Mouse (Mus musculus): Measurements from ENCODE around the gene Mccc2.
A peak's percentile ranks its signal among the peaks of the same experiment; 100 is the strongest.
"Not testable (repeated sequence)": the region's sequence is repeated elsewhere in the genome, so short reads cannot be mapped to it uniquely, and the experiment has no call there.

The Mccc2 gene

DNA sequence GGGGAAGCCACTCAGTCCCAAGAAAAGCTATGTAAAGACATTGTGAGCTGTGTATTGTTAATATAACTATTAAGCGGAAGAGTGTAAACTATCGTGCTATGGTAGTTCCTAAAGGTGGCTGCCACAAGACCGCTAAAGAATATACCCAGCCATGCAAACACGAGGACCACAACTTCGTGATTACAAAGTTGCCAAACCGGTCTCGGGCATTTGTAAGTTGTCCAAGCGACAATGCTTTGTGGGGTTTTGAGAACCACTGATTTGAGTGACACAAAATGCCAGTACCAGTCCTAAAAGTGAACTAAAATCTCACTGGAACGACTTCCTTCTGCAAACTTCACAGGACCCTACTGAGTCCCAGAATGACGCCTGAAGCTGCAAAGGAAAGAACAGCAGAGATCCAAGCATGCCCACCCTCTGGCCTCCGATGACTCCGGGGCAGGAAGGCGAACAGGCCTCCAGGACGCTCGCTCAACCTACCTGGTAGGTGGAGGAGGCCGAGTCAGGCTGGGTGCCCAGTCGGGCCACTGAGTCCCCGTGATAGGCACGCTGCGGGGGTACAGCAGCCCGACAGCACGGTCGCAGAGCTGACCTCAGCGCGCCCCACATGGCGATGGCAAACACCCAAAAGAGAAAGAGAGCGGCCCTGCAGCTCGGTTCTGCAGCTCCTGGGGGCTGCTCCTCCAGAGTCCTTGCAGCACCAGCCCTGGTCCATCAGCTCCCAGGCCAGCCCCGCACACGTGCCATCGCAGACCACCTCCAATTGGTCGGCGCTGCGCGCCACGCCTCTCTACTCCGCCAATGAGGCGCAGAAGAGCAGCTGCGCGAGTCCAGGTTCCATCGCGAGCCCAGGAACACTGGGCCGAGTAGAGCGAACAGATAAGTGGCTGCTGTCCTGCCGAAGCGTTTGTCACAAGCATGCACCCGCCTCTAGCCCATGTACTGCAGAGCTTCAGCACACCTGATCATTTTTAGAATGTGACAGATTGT is at the start of gene Mccc2:
Mccc2 (minus strand) TSS at position 734 of the 990 bp plus-strand sequence.
- DNase-seq (ENCODE audit: low spot score) = peak; percentile 82

DNA sequence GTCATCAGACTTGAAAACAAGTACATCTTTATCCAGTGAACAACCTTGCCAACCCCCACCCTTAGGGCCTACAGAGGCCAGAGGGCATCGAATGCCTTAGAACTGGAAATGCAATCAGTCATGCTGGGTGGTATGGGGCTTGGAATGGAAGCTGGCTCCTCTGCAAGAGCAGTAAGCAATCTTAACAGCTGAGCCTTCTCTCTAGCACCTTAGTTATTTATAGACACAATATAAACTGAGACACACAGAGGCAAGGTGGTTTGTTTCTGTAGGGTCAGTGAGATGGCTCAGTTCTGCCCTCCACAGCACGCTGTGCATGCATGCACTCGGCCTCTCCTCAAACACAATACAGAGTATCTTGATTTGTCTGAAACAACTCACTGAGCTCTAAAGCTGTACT is 48.5 kb upstream of the Mccc2 start:
- DNase-seq (ENCODE audit: low spot score) = no peak

DNA sequence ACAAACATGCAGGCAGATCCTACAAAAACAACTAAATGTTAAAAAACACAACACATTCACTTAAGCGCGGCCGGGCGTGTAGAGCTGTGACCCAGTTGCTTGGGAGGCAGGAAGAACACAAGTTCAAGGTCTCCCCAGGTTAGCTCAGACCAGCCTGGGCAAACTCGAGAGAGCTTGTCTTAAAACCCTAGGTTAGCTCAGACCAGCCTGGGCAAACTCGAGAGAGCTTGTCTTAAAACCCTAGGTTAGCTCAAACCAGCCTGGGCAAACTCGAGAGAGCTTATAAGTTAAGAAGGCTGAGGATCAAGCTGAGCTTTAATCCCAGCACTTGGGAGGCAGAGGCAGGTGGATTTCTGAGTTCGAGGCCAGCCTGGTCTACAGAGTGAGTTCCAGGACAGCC is 42.3 kb upstream of the Mccc2 start:
- DNase-seq (ENCODE audit: low spot score) = not testable (repeated sequence)

- DNase-seq (ENCODE audit: low spot score) = no peak
Observed at GRCm38 (mm10) chr13:100026013-100026412, 10.6 kb upstream of the Mccc2 start.

GRCm38 (mm10) chr13:100016891-100017290 is 1.5 kb upstream of the Mccc2 start:
- no peak for DNase-seq (ENCODE audit: low spot score)

GRCm38 (mm10) chr13:100015937-100016336 is 498 bp upstream of the Mccc2 start:
- no peak for DNase-seq (ENCODE audit: low spot score)

GRCm38 (mm10) chr13:100005911-100006496 is 9.4 kb downstream of the Mccc2 start:
- DNase-seq (ENCODE audit: low spot score) = no peak

DNA sequence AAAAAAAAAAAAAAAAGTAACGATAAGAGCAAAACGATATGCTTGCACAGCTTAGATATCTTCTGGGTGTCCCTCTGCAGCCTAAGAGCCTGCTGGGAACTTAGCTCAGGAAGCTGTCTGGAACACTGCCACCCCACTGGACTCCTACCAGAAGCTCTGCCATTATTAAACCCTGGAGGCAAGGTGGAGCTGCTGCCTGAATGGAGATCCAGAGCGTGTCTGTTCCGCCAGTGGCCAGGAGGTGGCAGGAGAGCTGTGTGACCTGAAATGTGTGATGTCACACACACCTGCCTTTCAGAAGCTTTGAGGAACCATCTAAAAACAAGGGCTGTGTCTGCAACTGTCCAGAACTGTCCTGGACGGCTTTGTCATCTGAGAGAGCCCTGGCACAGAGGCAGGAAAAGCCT is 13.6 kb downstream of the Mccc2 start:
- DNase-seq (ENCODE audit: low spot score) = peak; percentile 79

DNA sequence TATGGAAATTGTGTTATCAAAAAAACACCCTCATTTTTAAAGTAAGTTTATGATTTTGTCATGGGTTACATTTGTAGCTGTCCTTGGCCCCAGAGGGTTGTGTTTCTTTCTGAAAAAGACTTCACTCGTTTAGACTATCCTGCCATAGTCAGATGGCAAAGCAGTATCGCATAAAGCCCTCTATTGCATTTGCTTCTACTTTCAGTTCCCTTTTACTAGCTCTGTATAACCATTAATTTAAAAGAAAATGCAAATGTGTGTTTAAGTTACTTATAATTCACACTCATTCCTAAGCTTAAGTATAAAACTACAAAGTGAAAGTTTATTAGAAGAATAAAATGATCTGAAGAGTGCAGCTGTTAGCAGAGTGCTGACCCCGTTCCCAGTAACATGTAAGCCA is 16.4 kb downstream of the Mccc2 start:
- no peak for DNase-seq (ENCODE audit: low spot score)

- DNase-seq (ENCODE audit: low spot score) = no peak
Observed at GRCm38 (mm10) chr13:99998099-99998498, 17.3 kb downstream of the Mccc2 start.

- no peak for DNase-seq (ENCODE audit: low spot score)
Observed at GRCm38 (mm10) chr13:99989592-99989991, 25.8 kb downstream of the Mccc2 start.

DNA sequence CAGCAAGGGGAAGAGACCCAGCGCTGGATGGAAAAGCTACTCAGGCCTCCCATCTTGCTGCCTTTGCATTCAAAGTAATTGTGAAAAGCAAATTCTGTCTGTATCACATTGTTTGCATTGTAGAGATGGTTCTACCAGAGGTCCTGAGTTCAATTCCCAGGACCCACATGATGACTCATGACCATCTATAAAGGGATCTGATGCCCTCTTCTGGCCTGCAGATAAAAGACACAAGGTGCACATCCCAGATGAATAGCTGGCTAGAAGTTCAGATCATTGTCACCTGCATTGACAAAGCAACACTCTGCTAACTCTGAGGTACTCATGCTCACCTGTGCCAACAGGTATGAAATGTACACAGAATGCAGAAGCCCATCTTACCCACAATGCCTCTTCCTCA is 32.1 kb downstream of the Mccc2 start:
- no peak for DNase-seq (ENCODE audit: low spot score)

DNA sequence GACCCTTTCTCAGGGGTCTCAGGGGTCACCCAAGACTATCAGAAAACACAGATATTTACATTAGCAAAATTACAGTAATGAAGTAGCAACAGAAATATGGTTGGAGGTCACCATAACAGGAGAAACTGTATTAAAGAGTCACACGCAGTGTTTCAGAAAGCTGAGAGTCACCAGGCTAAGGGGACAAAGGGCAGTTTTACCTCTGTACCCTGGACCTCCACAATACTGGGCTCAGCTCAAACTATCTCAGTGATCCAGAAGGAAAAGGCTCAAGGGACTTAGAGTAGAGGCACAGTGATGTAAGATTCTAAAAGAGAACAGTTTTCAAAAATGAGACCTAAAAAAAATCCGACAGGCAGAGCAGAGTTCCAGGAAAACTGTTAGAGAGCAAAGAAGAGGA is 36.0 kb downstream of the Mccc2 start:
- no peak for DNase-seq (ENCODE audit: low spot score)

DNA sequence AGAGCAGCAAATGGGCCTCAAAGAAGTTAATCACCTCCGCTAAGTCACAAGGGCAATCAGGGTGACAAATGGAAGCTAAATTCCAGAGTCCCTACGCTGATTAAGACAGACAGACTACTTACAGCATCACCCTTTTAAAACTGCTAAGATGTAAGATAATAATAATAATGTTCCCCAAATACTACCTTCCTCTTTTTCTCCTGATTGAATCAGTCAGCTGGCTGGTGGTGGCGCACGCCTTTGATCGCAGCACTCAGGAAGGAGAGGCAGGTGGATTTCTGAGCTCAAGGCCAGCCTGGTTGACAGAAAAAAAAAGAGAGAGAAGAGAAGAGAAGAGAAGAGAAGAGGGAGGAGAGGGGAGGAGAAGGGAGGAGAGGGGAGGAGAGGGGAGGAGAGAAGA is 45.4 kb downstream of the Mccc2 start:
- DNase-seq (ENCODE audit: low spot score) = no peak

DNA sequence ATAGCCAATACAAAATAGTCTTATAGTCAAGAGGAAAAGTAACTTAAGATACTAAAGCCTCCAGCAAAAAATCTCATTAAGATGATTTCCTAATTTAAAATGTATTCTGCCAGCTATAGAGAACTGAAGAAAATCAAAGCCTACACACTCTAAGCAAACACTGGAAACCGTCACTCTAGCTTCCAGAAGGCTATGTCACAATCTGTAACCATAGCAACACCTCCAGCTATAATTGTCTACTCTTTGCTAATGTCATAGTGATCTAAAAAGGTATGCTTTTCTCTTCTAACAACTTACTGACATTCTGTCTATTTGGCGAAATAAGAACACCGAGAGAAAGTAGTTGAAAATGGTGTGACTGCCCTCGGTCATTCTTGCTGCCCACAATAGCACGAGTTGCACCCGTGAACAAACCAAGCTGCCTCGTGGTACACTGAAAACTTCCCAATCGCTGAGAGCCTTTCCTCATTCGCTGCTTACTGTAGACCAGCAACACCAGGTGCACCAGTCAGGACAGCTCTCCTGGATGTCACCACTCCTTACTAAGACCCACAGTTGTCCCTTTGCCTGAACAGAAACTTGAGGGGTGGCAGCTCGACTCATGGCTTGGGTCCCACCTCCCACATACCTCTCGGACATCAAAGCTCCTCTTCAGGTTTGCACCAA is 48.3 kb downstream of the Mccc2 start:
- DNase-seq (ENCODE audit: low spot score) = no peak

DNA sequence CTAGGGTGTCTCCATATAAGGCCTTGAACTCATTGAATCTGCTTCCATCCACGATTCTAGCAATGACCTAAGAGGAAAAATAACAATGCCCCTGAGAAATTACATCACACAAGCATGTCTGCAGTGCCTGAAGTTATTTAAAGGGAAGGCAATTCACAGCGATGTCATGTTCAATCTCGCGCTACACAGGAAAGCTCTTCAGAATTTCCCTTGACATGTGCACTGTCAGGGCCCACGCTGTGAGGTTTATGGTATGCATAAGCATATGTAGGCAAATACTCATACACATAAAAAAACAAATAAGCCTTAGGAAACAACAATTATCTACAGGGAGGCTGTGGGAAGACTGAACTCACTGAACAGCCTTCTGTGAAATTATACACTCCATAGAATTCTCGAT is 51.6 kb downstream of the Mccc2 start:
- DNase-seq (ENCODE audit: low spot score) = no peak

DNA sequence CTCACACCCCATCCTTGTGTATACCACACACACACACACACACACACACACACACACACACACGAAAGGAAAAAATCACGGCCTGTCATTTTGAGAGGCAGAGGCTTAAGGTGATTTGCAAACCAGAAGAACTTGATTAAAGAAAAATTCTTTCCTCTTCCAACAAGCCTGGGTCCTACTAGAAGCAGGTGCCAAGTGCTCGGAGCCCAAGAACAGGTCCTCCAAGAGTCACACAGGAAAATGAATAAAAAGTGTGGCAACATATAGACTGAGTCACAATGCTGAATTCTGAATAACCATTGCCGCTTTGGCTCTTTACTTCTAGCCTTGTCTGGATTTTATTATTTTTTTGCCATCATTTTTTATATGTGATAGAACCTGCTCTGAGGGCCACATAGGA is 53.8 kb downstream of the Mccc2 start:
- DNase-seq (ENCODE audit: low spot score) = no peak

DNA sequence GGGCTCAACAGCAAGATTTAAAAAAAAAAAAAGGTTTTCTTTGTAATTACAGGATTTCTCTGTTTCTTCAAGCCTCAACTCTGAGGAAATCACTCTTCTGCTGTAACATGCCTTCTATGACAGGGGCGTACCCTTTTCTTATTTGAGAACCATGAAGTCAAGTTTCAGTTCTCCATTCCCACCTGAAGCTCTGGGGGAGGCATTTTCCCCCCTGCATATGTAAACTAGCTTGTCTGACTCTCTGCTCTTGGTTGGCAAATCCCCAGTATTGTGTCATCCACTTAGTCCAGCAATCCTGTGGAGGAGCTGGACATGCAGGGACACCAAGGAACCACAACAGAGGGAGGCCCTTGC is 59.9 kb downstream of the Mccc2 start:
- no peak for DNase-seq (ENCODE audit: low spot score)

GRCm38 (mm10) chr13:99954902-99955590 is 60.4 kb downstream of the Mccc2 start:
- DNase-seq (ENCODE audit: low spot score) = no peak

DNA sequence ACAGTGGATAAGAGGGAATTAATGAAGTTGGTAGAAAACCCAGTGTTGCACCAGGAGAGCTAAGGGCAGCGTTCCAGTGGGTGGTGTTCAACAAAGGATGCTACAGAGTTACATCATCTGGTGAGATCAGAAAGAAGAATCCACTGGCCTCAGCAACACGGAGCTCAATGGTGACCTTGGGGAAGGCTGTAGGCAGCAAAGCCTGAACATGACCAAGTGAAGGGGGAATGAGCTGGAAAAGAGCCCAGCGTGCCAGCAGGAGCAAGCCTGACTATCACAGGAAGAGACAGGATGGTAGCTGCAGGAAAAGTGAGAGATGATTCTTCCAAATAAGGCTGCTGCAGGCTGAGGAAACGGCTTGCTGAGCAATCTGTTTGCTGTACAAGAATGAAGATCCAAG is 68.0 kb downstream of the Mccc2 start:
- DNase-seq (ENCODE audit: low spot score) = no peak

GRCm38 (mm10) chr13:99943525-99943924 is 71.9 kb downstream of the Mccc2 start:
- DNase-seq (ENCODE audit: low spot score) = no peak

DNA sequence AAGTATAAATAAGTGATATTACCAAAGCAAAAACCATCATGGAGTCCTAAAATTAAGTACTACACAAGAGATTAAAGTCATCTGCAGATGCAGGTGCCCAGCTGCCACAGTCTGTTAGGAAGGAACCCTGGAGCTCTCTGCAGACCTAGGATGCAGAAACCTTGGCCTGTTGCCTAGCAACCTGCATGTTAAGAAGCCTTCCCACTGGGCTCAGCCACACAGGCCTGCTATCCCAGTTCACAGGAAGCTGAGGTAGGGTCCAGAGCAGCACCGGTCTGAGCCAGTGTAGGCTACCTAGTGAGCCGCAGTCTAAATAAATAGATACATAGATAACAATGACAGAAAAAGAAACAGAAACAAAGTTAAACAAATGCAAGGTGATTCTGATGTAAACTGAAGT is 74.8 kb downstream of the Mccc2 start:
- no peak for DNase-seq (ENCODE audit: low spot score)

GRCm38 (mm10) chr13:99939320-99939671 is 76.1 kb downstream of the Mccc2 start:
- DNase-seq (ENCODE audit: low spot score) = no peak
